Mouse (Mus musculus) retina, postnatal 7 days (tissue): ENCODE results near the gene Gpr31b.
"Not testable (repeated sequence)": the region's sequence is repeated elsewhere in the genome, so short reads cannot be mapped to it uniquely, and the experiment has no call there.

Source experiments
- DNase-seq: peaks from one replicate; pipeline ENCODE4 v3.0.0-alpha.2; 2012; ENCODE audit warnings: low read depth, low spot score

Gene Gpr31b

DNA sequence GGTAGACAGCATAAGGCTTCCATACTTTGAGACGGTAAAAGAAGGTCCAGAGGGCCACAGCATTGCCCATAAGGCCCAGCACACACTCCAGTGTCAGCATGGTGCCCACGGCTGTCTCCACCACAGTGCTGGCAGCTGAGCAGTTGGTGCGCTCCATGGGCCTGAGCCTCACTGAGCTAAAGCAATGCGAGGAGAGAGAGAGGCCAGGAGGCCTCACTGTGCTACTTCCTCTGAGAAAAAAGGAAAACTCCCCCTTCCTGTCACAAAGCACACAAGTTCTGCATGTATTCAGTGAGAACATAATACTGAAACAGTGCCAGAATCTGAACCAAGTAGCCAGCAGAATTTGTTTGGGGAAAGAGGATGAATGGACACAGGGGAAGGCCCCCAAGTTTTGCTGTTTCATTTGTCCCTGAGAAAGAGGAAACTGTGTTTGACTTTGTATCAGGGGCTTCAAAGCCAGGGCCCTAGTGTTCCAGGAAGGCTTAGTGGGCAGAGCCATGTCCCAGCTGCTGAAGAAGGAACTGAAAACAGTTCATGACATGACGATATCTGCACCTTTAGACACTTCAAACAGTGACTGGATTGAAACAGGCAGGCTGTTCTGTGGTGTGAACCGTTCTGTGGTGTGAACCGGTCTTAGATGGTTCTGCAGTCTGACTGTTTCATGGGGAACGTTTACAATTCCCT, at the start of gene Gpr31b:
Gpr31b (minus strand) TSS at position 173 of the 690 bp plus-strand sequence.
- not testable (repeated sequence) for DNase-seq

GRCm38 (mm10) chr17:13092960-13093359, 40.9 kb upstream of the Gpr31b start:
- DNase-seq, result not testable (repeated sequence)

DNA sequence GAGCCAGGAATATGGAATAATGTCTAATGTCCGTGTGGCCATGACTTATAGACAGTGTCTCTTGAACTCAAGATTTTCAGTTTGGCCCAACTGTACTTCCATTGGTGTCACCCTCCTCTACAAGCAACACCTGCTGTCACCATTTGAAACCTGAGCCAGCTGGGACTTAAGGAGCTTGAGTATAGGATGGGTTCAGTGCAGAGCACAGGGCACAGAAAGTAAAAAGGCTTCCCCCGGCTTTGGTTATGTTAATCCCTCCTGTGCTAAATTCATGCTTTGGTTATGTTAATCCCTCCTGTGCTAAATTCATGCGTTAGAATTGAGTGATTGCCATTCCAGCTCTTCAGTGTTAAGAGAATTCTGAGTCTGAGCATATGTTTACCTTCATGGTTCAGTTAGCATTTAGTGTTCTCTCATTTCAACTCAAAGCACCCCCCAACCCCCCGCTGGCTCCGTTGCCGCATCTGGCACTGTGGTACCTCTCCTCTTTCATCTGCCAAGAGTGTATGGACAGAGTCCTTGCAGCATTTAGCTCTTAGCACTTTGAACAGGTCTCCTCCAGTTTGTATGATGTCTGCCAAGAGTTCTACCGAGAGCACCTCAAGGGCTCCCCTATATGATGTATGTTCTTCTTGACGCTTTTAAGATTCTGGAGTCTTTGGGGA, 40.1 kb upstream of the Gpr31b start:
- not testable (repeated sequence) for DNase-seq

DNA sequence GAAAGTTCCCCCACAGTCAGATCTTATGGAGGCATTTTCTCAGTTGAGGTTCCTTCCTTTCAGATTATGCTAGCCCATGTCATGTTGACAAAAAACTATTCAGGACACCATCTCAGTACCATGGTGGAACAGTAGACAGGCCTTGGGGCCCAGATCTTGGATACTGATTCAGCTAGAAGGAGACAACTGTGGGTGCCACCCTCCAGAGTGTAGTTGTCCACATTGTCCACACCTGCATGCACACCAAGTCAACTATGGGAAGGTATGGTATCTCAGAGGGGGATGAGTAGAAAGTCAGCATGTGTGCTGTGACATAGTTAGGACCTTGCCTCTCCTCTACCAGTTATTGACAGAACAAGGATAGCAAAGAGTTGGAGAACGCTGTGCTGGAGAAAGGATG, 39.4 kb upstream of the Gpr31b start:
- DNase-seq, result not testable (repeated sequence)

DNA sequence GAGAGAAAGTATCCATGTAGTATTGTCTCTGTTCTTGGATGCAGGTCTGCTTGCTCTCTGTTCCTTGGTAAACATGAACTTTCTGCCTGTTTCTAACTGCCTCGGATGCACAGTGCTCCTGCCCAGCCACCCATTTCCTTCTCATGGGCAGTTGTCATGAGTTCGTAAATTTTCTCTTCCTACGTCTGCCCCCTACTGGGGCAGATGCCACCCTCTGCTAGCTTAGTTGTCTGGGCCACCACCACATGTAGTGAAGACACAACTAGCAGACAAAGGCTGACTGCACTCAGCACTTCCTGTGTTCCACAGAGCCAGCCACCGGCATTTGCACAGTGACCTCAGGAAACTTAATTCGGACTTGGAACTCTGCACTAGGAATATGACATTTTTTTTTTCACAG, 17.1 kb upstream of the Gpr31b start:
- DNase-seq, result not testable (repeated sequence)

- DNase-seq, result not testable (repeated sequence)
Measured at GRCm38 (mm10) chr17:13067864-13068385, 15.8 kb upstream of the Gpr31b start.

DNA sequence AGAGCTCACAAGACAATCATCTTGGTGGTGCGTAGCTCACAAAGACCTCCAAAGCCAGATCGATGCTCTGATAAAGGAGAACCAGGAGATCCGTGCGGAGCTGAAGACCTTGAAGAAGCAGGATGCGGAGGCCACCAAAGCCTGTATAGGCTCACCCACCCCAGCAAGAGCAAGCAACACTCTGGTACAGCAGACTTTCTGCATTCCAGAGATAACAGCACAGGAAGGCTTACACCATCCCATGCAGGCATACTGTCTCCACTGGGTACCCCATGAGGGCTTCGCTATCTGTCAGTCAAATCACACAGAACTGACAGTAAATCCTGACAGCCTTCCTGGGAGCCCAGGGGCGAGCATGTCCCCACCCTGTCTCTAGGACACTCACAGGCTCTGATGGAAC, 10.8 kb upstream of the Gpr31b start:
- not testable (repeated sequence) for DNase-seq

DNA sequence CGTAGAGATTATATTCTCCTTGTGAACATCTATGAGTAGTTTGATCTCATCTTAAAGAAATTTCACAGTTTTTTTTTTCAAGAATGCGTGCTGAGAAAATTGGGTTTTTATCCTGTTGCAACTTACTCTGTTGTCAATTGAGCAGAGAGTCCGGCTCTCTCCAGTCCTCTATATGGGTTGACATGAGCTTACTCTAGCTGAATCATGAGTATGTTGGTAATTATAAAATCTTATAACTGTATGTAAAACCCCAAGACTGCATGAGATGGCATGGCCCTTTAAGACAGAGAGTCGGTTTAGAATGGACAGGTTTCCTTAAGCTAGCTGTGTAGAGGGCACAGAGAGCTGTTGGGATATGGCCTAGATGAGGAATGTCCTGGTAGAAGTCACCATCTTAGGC, 8.7 kb upstream of the Gpr31b start, which contains the start of gene Tcp10b:
Tcp10b (plus strand) TSS at position 301 of the 400 bp plus-strand sequence.
- not testable (repeated sequence) for DNase-seq

- DNase-seq, result peak; percentile 51
Measured at GRCm38 (mm10) chr17:13043846-13044673, 8.0 kb downstream of the Gpr31b start.

DNA sequence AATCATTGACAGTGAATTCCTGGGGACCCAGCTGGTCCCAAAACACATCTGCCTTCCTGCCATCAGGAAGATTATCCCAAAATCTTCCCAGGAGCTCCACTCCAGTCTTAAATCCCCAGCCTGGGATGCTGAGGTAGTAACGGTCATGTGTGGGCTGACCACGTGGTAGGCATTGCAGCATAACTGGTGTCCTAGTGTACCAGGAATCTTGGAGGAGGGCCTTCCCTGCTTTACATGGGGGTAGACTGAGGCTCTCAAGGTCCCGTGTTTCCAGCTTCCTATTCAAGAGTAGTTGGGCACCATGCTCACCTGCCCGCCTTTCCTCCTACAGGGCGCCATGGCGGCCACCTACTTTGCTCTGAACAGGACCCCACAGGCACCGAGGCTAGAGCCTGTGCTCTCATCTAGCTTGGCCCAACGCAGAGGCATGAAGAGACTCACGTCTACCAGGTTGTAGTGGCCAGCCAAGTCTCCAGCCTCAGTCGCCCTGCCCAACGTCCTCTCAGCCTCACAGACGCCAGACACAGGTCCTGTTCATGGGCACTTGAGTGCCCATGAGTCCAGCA, 15.4 kb downstream of the Gpr31b start:
- not testable (repeated sequence) for DNase-seq

GRCm38 (mm10) chr17:13013316-13013715, 38.8 kb downstream of the Gpr31b start:
- DNase-seq, result no peak

GRCm38 (mm10) chr17:13009887-13010286, 42.2 kb downstream of the Gpr31b start:
- no peak for DNase-seq

DNA sequence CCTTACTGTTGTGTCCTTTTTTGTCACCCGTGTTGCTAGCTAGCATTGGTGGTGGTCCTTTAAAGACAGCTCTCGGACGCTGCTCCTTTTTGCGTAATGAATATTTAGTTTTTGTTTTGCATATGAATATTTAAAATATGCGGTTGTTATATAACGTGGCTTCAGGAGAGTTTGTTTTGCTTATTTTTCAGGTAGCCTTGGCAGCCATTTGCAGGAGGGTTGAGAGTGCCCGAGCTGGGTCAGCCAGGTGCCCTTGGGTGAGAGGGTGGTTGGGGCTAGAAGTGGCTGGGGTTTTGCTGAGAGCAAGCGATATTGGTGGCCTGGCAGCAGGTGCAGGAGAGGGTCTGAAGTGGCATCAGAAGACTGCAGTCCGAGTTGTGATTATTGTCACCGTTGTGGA, 43.6 kb downstream of the Gpr31b start:
- no peak for DNase-seq

- peak; percentile 94 for DNase-seq
Measured at GRCm38 (mm10) chr17:13007730-13008425, 44.2 kb downstream of the Gpr31b start.

DNA sequence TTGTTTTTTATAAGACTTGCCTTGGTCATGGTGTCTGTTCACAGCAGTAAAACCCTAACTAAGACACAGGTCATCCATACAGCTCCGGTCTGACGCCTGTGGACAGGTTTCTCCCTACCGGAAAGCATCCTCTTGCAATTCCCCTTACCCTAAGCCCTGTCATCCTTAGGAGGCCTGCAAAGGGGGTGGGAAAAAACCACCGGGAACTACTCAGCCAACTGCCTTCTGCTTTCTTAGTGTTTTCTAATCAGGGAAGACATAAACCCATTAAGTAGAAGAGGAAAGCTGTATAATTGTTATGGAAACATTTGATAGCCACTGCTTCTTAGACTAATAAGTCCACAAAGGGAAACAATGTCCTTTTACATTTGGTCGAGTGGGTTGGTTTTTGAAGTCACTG, 45.1 kb downstream of the Gpr31b start:
- no peak for DNase-seq

DNA sequence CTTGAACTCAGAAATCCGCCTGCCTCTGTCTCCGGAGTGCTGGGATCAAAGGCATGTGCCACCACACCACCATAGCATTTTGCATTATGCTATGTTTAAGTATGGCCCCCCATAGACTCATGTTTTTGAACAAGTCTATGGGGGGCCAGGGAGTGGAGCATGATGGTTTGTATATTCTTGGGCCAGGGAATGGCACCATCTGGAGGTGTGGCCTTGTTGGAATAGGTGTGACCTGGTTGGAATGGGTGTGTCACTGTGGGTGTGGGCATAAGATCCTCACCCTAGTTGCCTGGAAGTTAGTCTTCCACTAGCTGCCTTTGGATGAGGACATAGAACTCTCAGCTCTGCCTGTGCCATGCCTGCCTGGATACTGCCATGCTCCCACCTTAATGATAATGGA, 45.5 kb downstream of the Gpr31b start, which contains the start of gene Sod2:
Sod2 (plus strand) TSS at position 301 of the 400 bp plus-strand sequence.
- DNase-seq, result not testable (repeated sequence)

- DNase-seq, result not testable (repeated sequence)
Measured at GRCm38 (mm10) chr17:13004436-13004835, 47.7 kb downstream of the Gpr31b start.

DNA sequence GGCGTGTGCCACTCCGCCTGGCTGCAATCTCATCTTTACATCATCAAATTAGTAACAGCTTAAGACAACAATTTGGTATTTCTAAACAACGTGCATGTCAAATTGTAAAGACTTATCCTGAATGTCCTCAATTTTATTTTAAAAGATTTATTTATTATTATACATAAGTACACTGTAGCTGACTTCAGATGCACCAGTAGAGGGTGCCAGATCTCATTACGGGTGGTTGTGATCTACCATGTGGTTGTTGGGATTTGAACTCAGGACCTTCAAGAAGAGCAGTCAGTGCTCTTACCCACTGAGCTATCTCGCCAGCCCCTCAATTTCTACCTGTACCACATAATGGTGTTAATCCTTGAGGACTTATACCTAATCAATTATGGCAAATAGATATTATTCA, 49.9 kb downstream of the Gpr31b start:
- DNase-seq, result not testable (repeated sequence)
